Mouse (Mus musculus) forebrain, embryonic 14.5 days (tissue): ENCODE results near the gene Dlg2. TPM values are rescaled to one million over a fixed set of nuclear protein-coding genes. Genes with fewer than 3 reads are reported as not detected.
A peak's percentile ranks its signal among the peaks of the same experiment; 100 is the strongest.

ENCODE experiments used
- ATAC-seq: fragments of 200-750 bp; cut with Nextera tagmentation; 2 replicates; pipeline ENCODE4 v1.8.0; 2017; ENCODE audit warnings: mild to moderate bottlenecking, moderate library complexity
- DNase-seq: peaks from one replicate; pipeline ENCODE4 v3.0.0-alpha.2; 2015; ENCODE audit warnings: low spot score
- H3K27ac ChIP-seq: fragments of 300-500 bp; sonication (generic); 2 replicates; pipeline ENCODE4 v1.5.1; 2014; ENCODE audit warnings: low read depth, mild to moderate bottlenecking, control low read depth, low read length, moderate library complexity
- H3K27me3 ChIP-seq: fragments of 300-500 bp; sonication (generic); replicated peaks from 2 replicates; pipeline ENCODE4 v1.6.1; 2014; ENCODE audit warnings: low read length, control low read depth, mixed read lengths; ENCODE audit not compliant: control insufficient read depth, insufficient read depth
- H3K36me3 ChIP-seq: fragments of 300-500 bp; sonication (generic); 2 replicates; pipeline ENCODE4 v1.6.1; 2014; ENCODE audit warnings: low read length, control low read depth; ENCODE audit not compliant: control insufficient read depth, insufficient read depth
- H3K4me1 ChIP-seq: fragments of 300-500 bp; sonication (generic); 2 replicates; pipeline ENCODE4 v1.6.1; 2014; ENCODE audit warnings: antibody characterized with exemption, low read length, control low read depth; ENCODE audit not compliant: control insufficient read depth, insufficient read depth
- H3K4me2 ChIP-seq: fragments of 300-500 bp; sonication (generic); 2 replicates; pipeline ENCODE4 v1.6.1; 2014; ENCODE audit warnings: mild to moderate bottlenecking, control low read depth, low read length
- H3K4me3 ChIP-seq: fragments of 300-500 bp; sonication (generic); 2 replicates; pipeline ENCODE4 v1.5.1; 2014; ENCODE audit warnings: low read depth, low read length, control low read depth
- H3K9ac ChIP-seq: fragments of 300-500 bp; sonication (generic); 2 replicates; pipeline ENCODE4 v1.6.1; 2014; ENCODE audit warnings: mild to moderate bottlenecking, low read length, control low read depth, moderate library complexity
- H3K9me3 ChIP-seq: fragments of 300-500 bp; sonication (generic); replicated peaks from 2 replicates; pipeline ENCODE4 v1.6.1; 2016; ENCODE audit warnings: low read length, control low read depth, mixed read lengths; ENCODE audit not compliant: control insufficient read depth
- WGBS: fragments of 180-500 bp; shearing (Covaris S2); extraction: QIAGEN DNeasy Blood & Tissue Kit; methylation state at CpG from one replicate; pipeline ENCODE4 v1.1.7; 2014; 5-methylcytosine and 5-hydroxymethylcytosine counted together
- polyA plus RNA-seq: library from polyadenylated mRNA; unstranded; fragments of >200 nt; fragmentation: Nextera tagmentation; extraction: Ambion mirVana; gene quantifications from 2 replicates; pipeline ENCODE4 v1.2.1, GENCODE M21; 2014

The Dlg2 gene
- polyA plus RNA-seq, 1 experiment from 2014 or later = 17.9 TPM

DNA sequence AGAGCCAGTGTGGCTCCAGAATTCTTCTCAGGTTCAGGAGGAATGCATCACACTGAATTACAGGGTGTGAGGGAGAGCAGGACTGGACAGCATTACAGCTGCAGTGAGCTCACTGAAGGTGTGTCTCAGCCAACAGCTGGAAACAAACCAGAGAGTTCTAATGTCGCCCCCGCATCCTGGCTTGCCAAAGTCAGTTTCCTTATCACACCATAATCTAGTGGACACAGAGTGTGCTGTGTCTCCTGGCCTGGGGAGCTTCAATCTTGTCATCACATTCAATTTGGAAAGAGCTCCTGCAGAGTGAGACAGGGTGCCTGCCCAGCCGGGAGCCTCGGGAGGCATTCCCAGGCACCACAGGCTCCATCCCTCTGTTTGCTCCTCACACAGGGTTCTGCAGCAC is 1981.3 kb downstream of the Dlg2 start:
- no peak overlapping the region for H3K4me3 ChIP-seq
- ATAC-seq (no peak), DNase-seq (no peak)
- H3K4me1 ChIP-seq = peaks cover 2% of the 10 kb centered on the region; the same call in 1 of the 2 replicates
- H3K27me3 ChIP-seq = no peaks in the 10 kb centered on the region
- H3K36me3 ChIP-seq = no peaks in the 10 kb centered on the region
- H3K27ac ChIP-seq = no peak overlapping the region
- no peaks in the 10 kb centered on the region for H3K9me3 ChIP-seq
- 64% methylated on average over 4 of the region's 4 CpGs for WGBS
- H3K9ac ChIP-seq = no peak overlapping the region
- H3K4me2 ChIP-seq = no peak overlapping the region

- DNase-seq (no peak), ATAC-seq (no peak)
- Histone ChIP-seq H3K36me3 (no peaks in the 10 kb centered on the region), H3K4me3 (no peak overlapping the region), H3K27ac (no peak overlapping the region), H3K9me3 (no peaks in the 10 kb centered on the region), H3K4me2 (no peak overlapping the region), H3K27me3 (no peaks in the 10 kb centered on the region), H3K9ac (no peak overlapping the region), H3K4me1 (peaks cover 2% of the 10 kb centered on the region; the same call in 1 of the 2 replicates)
- WGBS = 85% methylated on average over 4 of the region's 4 CpGs
Measured at GRCm38 (mm10) chr7:92458308-92458707, 1981.8 kb downstream of the Dlg2 start.

- Histone ChIP-seq H3K27me3 (no peaks in the 10 kb centered on the region), H3K9me3 (no peaks in the 10 kb centered on the region), H3K4me2 (no peak overlapping the region), H3K4me1 (peaks cover 2% of the 10 kb centered on the region; the same call in 1 of the 2 replicates), H3K4me3 (no peak overlapping the region), H3K9ac (no peak overlapping the region), H3K27ac (no peak overlapping the region; the same call in 1 of the 2 replicates), H3K36me3 (no peaks in the 10 kb centered on the region)
- peak; percentile 55; the same call in 1 of the 2 replicates for ATAC-seq
- DNase-seq = peak; percentile 19
Measured at GRCm38 (mm10) chr7:92460578-92460977, 1984.1 kb downstream of the Dlg2 start.

DNA sequence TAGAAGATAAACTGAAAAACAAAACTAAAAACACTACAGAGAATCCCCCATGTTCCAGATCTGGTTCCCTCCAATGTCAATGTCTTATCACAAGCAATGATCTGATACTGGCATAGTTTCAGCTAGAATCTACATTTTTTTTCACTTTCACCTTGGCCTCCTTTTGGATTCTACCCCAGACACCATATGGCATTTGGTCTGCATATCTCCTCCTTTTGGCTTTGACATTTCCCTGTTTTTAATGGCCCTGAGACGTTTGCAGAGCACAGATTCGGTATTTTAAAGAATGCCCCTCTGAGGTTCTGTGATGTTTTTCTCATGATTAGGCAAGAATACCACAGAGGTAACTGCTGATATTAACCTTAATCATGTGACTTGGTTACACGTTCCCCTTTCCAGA is 1984.8 kb downstream of the Dlg2 start:
- 58% methylated on average over 3 of the region's 3 CpGs for WGBS
- H3K27me3 ChIP-seq = no peaks in the 10 kb centered on the region
- H3K9ac ChIP-seq = no peak overlapping the region
- DNase-seq (peak; percentile 43), ATAC-seq (0 out of 2 replicates have a peak, but pooled peaks have one; percentile 34)
- H3K9me3 ChIP-seq = no peaks in the 10 kb centered on the region
- no peak overlapping the region for H3K27ac ChIP-seq
- no peak overlapping the region for H3K4me2 ChIP-seq
- H3K4me1 ChIP-seq = peaks cover 2% of the 10 kb centered on the region; the same call in 1 of the 2 replicates
- no peaks in the 10 kb centered on the region for H3K36me3 ChIP-seq
- H3K4me3 ChIP-seq = no peak overlapping the region

- Histone ChIP-seq H3K9ac (no peak overlapping the region), H3K4me2 (no peak overlapping the region), H3K36me3 (no peaks in the 10 kb centered on the region), H3K27me3 (no peaks in the 10 kb centered on the region), H3K4me1 (peaks cover 2% of the 10 kb centered on the region; the same call in 1 of the 2 replicates), H3K4me3 (no peak overlapping the region), H3K9me3 (no peaks in the 10 kb centered on the region), H3K27ac (no peak overlapping the region)
- ATAC-seq (no peak), DNase-seq (no peak)
- 84% methylated on average over 2 of the region's 2 CpGs for WGBS
Measured at GRCm38 (mm10) chr7:92463080-92463877, 1986.8 kb downstream of the Dlg2 start.

DNA sequence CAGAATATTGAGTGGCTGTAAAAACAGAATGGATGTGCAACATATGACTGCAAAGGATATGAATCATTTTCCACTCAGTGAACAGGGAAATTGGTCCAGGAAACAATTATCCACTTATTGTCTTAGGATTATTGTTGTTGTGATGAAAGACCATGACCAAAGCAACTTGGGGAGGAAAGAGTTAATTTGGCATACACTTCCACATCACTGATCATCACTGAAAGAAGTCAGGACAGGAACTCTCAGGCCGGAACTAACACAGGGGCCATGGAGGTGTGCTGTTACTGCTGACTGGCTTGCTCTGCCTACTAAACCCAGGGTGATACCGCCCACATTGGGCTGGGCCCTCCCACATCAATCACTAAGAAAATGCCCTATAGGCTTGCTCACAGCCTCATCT is 1987.8 kb downstream of the Dlg2 start:
- H3K4me3 ChIP-seq = no peak overlapping the region
- no peaks in the 10 kb centered on the region for H3K27me3 ChIP-seq
- 36% methylated on average over 2 of the region's 2 CpGs for WGBS
- DNase-seq (no peak), ATAC-seq (no peak)
- H3K36me3 ChIP-seq = no peaks in the 10 kb centered on the region
- peaks cover 2% of the 10 kb centered on the region; the same call in 1 of the 2 replicates for H3K4me1 ChIP-seq
- no peak overlapping the region for H3K9ac ChIP-seq
- H3K27ac ChIP-seq = no peak overlapping the region
- H3K9me3 ChIP-seq = no peaks in the 10 kb centered on the region
- no peak overlapping the region for H3K4me2 ChIP-seq

DNA sequence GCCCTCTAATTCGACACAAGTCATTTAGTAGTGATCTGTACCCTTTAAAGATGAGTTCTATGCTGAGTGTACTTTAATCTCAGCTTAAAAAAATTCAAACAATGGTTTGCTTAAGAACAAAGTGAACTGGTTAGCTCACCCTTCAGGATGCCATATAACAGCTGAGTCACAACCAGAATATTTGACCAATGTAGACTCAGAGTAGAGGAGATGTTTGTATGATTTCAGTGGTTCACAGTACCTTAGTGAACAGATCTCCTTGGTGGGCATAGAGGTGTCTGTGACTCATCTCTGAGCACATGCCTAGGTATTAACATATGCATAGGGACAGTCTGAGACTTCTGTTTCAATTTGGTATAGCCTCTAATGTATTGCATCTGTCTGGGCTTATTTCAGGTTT is 2002.7 kb downstream of the Dlg2 start:
- no peaks in the 10 kb centered on the region for H3K27me3 ChIP-seq
- H3K36me3 ChIP-seq = no peaks in the 10 kb centered on the region
- H3K4me2 ChIP-seq = no peak overlapping the region
- no peaks in the 10 kb centered on the region for H3K9me3 ChIP-seq
- 70% methylated on average over 1 of the region's 1 CpGs for WGBS
- no peaks in the 10 kb centered on the region for H3K4me1 ChIP-seq
- no peak overlapping the region for H3K9ac ChIP-seq
- H3K27ac ChIP-seq = no peak overlapping the region
- DNase-seq (no peak), ATAC-seq (no peak)
- H3K4me3 ChIP-seq = no peak overlapping the region

GRCm38 (mm10) chr7:92479748-92480147 is 2003.3 kb downstream of the Dlg2 start:
- Histone ChIP-seq H3K9ac (no peak overlapping the region), H3K4me1 (no peaks in the 10 kb centered on the region), H3K4me3 (no peak overlapping the region), H3K36me3 (no peaks in the 10 kb centered on the region), H3K4me2 (no peak overlapping the region), H3K27me3 (no peaks in the 10 kb centered on the region), H3K27ac (no peak overlapping the region), H3K9me3 (no peaks in the 10 kb centered on the region)
- DNase-seq (no peak), ATAC-seq (no peak)
- 88% methylated on average over 2 of the region's 2 CpGs for WGBS

DNA sequence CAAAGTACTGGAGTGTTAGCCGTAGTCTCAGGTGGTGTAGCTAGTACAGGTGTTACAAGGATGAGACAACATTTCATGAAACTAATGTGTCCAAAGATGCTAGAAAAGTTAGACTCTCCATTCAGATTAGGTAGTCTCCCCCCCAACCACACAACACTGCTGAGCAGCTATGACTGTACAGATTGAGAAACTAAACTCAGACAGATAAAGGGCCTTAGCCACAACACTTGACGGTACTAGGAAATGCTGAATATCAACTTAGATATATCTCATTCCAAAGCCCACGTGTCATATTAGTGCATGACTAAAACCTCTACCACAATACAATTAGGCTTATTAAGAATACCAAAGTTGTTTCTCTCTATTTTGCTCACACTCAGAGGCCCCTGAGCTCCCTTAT is 2006.9 kb downstream of the Dlg2 start:
- no peak overlapping the region for H3K9ac ChIP-seq
- no peak for DNase-seq
- no peaks in the 10 kb centered on the region for H3K9me3 ChIP-seq
- H3K27ac ChIP-seq = no peak overlapping the region
- WGBS = 89% methylated on average over 3 of the region's 3 CpGs
- H3K27me3 ChIP-seq = no peaks in the 10 kb centered on the region
- ATAC-seq = no peak
- H3K4me3 ChIP-seq = no peak overlapping the region
- H3K4me1 ChIP-seq = no peaks in the 10 kb centered on the region
- no peak overlapping the region for H3K4me2 ChIP-seq
- no peaks in the 10 kb centered on the region for H3K36me3 ChIP-seq
